Mouse (Mus musculus): ENCODE measurements around the gene Ern2.

GRCm38 (mm10) chr7:122131834-122132233 is 54.2 kb downstream of the Ern2 start:
- TF ChIP-seq CTCF (IDR thresholded peaks at IDR 0.05; ENCODE audit: control insufficient read depth, insufficient read depth, insufficient replicate concordance, low read depth, low read length): no peak
- TF ChIP-seq POLR2A (IDR thresholded peaks at IDR 0.05; ENCODE audit: control insufficient read depth, low read depth, low read length): no peak
